Mouse (Mus musculus): Measurements from ENCODE around the gene Golga4.
A peak's percentile ranks its signal among the peaks of the same experiment; 100 is the strongest.

The Golga4 gene

GRCm38 (mm10) chr9:118521659-118522058 lies 15.6 kb downstream of the Golga4 start:
- no peak for DNase-seq (ENCODE audit: low spot score in 2 of 2)

GRCm38 (mm10) chr9:118523738-118524137 lies 17.7 kb downstream of the Golga4 start:
- no peak for DNase-seq (ENCODE audit: low spot score in 2 of 2)

- no peak for DNase-seq (ENCODE audit: low spot score in 2 of 2)
These were observed 21.0 kb downstream of the Golga4 start for GRCm38 (mm10) chr9:118527056-118527455.

GRCm38 (mm10) chr9:118529783-118530182 lies 23.7 kb downstream of the Golga4 start:
- DNase-seq (ENCODE audit: low spot score in 2 of 2): no peak

- DNase-seq (ENCODE audit: low spot score in 2 of 2): no peak
These were observed 24.6 kb downstream of the Golga4 start for GRCm38 (mm10) chr9:118530679-118531078.

GRCm38 (mm10) chr9:118532516-118533205 lies 26.6 kb downstream of the Golga4 start:
- no peak for DNase-seq (ENCODE audit: low spot score in 2 of 2)

GRCm38 (mm10) chr9:118536946-118537345 lies 30.9 kb downstream of the Golga4 start:
- no peak for DNase-seq (ENCODE audit: low spot score in 2 of 2)

GRCm38 (mm10) chr9:118537463-118538339 lies 31.6 kb downstream of the Golga4 start:
- no peak for DNase-seq (ENCODE audit: low spot score in 2 of 2)

- DNase-seq (ENCODE audit: low spot score in 2 of 2): no peak
These were observed 35.8 kb downstream of the Golga4 start for GRCm38 (mm10) chr9:118541851-118542250.

- no peak for DNase-seq (ENCODE audit: low spot score in 2 of 2)
These were observed 39.1 kb downstream of the Golga4 start for GRCm38 (mm10) chr9:118545146-118545545.

- DNase-seq (ENCODE audit: low spot score in 2 of 2): no peak
These were observed 42.6 kb downstream of the Golga4 start for GRCm38 (mm10) chr9:118548651-118549050.

- DNase-seq (ENCODE audit: low spot score in 2 of 2): peak in 1 of 2 experiments; percentile 3
These were observed 51.1 kb downstream of the Golga4 start for GRCm38 (mm10) chr9:118556951-118557780.

GRCm38 (mm10) chr9:118563356-118563755 lies 57.3 kb downstream of the Golga4 start:
- DNase-seq (ENCODE audit: low spot score in 2 of 2): no peak

- no peak for DNase-seq (ENCODE audit: low spot score in 2 of 2)
These were observed 57.8 kb downstream of the Golga4 start for GRCm38 (mm10) chr9:118563866-118564265.

- DNase-seq (ENCODE audit: low spot score in 2 of 2): no peak
These were observed 58.6 kb downstream of the Golga4 start for GRCm38 (mm10) chr9:118564696-118565095.

- no peak for DNase-seq (ENCODE audit: low spot score in 2 of 2)
These were observed 63.3 kb downstream of the Golga4 start for GRCm38 (mm10) chr9:118569328-118569727.

GRCm38 (mm10) chr9:118570865-118571264 lies 64.8 kb downstream of the Golga4 start:
- no peak for DNase-seq (ENCODE audit: low spot score in 2 of 2)

GRCm38 (mm10) chr9:118571701-118572100 lies 65.6 kb downstream of the Golga4 start:
- DNase-seq (ENCODE audit: low spot score in 2 of 2): no peak

- DNase-seq (ENCODE audit: low spot score in 2 of 2): no peak
These were observed 68.8 kb downstream of the Golga4 start for GRCm38 (mm10) chr9:118574911-118575310.

- no peak for DNase-seq (ENCODE audit: low spot score in 2 of 2)
These were observed 74.3 kb downstream of the Golga4 start for GRCm38 (mm10) chr9:118580371-118580770.

- no peak for DNase-seq (ENCODE audit: low spot score in 2 of 2)
These were observed 76.7 kb downstream of the Golga4 start for GRCm38 (mm10) chr9:118582757-118583156.

GRCm38 (mm10) chr9:118584838-118585237 lies 78.8 kb downstream of the Golga4 start:
- no peak for DNase-seq (ENCODE audit: low spot score in 2 of 2)
